Mouse (Mus musculus) myocyte (in vitro differentiated cells): Measurements from ENCODE around the gene Nrip1.

Experiments used
- CEBPB ChIP-seq: IDR thresholded peaks from 2 replicates; pipeline ENCODE4 v1.6.1; 2011; ENCODE audit warnings: mild to moderate bottlenecking, moderate library complexity; ENCODE audit not compliant: poor library complexity, insufficient read depth, severe bottlenecking
- MYOD1 ChIP-seq, 3 experiments: IDR thresholded peaks; one replicate each; pipeline ENCODE4 v1.6.1; 2011; ENCODE audit warnings: control low read depth in 2 of 3, low read depth in 2 of 3, mild to moderate bottlenecking in 2 of 3, moderate library complexity in 1 of 3; ENCODE audit not compliant: insufficient read length in 2 of 3, control insufficient read depth in 1 of 3

DNA sequence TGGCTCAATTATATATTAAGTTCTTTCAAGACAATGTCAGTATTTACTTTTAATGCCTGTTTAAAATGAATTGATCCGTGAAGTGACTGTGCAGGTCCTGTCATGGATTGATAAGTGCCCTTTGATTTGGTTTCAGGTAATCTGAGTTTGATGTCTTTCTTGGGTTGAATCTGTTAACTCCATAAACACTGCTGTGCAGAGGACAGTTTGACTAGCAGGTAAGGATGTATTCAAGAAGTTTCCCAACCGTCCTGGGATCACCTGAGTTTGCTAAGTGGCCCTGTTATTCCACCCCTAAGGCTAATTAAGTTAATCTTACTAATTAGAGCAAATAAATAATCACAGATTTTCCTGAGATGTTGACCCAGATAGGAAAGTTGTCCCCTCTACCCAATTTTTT lies 84.1 kb downstream of the Nrip1 start:
- TF ChIP-seq MYOD1 (IDR thresholded peaks at IDR 0.05; ENCODE audit: control insufficient read depth in 1 of 3, insufficient read length in 2 of 3, low read depth in 2 of 3) (no peak), CEBPB (no peak)
